Mouse (Mus musculus) embryo, embryonic 10.5 days (tissue): ENCODE measurements at regions not wholly inside any gene's neighbourhood (a gene's known extent, or its start where the extent isn't known, plus 50 kb on each side); places are given as distances from the start of the nearest gene placed in this dataset.
"Not testable (repeated sequence)": the region's sequence is repeated elsewhere in the genome, so short reads cannot be mapped to it uniquely, and the experiment has no call there.

Experiments used
- DNase-seq: peaks from one replicate; pipeline ENCODE4 v3.0.0-alpha.2; 2015; ENCODE audit warnings: low spot score

DNA sequence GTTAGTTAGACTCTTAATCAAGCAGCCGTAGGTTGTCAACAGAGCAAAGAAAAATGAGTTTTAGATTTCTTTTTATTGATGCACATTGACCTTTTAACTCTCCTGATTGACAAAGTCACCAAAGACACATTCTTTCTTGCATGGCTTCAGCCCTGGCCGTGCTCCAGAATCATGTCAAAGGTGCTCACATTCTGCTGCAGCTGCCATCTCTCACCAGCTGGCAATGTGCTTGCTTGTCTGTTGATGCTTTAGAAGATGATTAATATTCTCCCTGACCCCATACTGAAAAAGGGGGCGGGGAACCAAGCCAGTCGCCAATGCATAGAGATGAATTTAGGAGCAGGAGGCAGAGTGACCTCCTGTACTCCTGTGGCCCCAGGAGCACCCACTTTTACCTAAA lies 510.1 kb downstream of the Hace1 start:
- peak; percentile 64 for DNase-seq

DNA sequence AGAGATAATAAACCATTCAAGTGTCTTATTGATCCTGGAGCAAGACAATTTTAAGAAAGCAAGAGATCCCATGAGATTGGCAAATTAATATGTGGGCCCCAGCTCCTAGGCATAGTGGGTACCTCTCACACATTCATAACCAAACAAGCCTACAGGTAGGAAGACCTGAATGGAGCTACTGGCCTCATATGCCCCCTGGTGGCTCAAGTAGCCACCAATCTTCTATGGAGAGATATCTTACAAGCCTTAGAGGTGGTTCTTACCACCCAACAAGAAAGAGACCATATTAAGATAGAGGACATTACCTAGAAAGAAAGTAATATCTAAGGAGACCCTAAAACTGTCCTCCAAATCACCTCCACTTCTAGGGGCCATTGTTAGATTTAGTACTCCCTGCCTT lies 523.2 kb downstream of the Hace1 start:
- DNase-seq = no peak

DNA sequence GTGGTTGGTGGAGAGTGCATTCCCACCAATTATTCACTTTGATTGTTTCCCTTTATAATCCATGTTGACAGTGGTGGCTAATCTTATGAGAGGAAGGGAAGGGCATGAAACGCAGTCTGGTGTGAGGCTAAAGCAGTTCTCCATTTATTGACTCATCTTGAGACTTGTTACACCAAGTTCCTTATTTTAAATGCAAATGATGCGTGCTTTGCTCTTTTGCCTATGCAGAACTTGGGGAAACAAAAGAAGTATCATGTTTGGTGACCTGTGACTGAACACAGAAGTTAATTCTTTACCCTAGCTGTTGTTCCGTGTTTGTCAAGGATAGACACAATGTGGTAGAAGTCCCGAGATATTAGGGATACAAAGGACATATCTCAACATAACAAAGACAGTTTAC lies 531.2 kb downstream of the Hace1 start:
- no peak for DNase-seq

DNA sequence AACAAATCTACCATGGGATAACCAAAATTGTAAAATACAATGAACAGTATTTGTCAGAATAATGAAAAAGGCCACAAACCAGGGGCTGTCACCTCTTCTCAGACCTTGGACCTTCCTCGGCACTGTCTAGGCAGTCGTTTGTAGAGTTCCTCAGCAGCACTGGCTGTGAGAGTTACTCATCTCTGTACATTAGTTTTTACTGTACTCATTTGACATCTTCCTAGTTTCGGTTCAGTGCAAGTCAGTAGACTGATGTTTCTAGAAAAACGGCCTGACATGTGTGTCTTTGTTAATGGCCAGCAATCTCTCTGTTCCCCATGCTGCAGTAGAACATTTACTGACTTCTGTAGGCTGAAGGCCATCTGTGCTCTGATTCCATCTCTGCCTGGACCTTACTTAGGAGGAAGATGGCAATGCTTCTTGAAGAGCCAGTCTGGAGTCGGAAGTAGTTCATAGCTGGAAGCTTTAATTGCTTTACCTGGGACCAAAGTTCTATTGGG lies 537.1 kb downstream of the Hace1 start:
- no peak for DNase-seq

DNA sequence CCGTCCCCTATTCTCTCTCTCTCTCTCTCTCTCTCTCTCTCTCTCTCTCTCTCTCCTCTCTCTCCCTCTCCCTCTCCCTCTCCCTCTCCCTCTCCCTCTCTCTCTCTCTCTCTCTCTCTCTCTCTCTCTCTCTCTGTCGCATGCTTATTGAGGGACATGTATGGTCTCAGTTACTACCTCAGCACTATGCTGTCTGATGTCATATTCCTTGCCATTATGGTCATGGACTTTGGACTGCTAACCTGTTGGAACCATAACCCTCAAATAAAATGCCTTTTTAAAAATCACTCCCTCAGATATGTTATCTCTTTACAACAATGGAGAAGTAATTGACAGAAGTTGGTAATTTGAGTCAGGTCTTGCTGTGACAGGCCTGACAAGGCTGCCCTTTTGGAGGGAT lies 544.8 kb downstream of the Hace1 start:
- not testable (repeated sequence) for DNase-seq

DNA sequence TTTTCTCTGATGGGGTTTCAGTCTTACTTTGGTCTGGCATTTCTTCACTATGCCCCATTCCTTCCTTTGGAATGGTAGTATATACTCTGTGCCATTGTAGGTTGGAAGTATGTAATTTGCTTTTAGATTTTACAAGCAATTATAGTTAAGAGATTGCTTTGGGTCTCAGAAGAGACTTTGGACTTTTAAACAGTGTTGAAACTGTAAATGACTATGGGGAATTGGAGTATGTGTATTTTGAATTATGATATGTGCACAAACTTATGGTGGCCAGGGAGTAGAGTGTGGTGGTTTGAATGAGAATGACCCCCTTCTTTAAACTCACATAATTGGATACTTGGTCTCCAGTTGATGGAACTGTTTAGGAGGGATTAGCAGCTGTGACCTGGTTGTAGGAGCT lies 546.2 kb downstream of the Hace1 start:
- no peak for DNase-seq

DNA sequence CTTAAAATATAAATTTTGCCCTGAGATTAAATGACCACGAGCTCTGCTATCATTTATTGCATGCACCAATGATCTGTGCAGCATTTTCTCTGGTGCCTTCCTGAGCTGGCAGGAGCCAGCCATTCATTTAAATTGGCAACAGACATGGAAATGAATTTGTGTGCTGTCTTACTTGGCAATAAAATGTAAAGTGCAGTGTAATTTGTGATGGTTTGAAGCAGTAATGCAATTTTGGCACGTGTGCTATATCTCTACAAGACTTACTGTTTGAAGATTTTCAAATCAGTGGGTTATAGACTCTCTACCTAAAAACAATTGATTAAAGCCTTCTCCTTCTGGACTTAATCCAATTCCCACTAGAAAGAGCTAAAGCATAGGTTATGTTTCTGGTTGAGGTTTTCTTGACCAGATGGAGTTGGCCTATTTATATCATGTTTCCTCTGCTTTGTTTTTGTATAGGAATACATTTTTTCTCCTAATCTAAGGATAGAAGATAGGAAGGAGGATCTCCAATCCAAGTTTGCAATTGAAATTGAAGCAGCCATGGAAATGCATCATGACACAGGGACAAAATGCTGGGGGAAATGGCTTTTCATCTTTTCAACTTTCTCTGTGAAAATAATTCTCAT lies 557.6 kb downstream of the Hace1 start:
- DNase-seq = no peak

- no peak for DNase-seq
Observed at GRCm38 (mm10) chr10:46174035-46174434, 596.4 kb downstream of the Hace1 start.

GRCm38 (mm10) chr10:46185763-46186458 lies 608.3 kb downstream of the Hace1 start:
- DNase-seq = no peak

- DNase-seq = no peak
Observed at GRCm38 (mm10) chr10:46194143-46194542, 616.5 kb downstream of the Hace1 start.

DNA sequence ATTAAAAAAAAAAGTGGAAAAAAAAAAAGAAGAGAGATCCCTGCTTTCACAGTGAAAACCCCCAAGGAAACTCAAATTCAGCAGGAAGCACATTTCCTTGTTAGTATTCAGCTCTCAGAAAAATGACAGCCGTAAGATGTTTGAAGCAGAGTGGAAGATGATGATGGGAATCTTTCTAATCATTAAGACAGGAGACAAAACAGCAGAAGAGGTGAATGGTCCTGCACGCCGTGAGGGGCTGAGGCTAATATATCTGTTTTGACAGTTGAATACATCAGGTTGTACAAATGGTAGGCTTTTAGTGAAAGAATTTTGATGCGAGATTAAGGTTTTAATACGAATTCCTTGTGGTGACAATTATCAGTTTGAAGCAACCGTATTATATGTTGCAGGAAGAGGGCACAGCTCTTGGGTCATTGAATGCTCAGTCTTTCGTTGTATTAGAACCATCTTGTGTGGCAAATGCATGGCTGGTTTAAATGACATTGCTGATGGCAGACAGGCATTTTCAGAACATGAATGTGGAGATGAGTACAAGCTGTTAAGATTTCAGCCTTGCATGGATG lies 649.3 kb downstream of the Hace1 start:
- DNase-seq = no peak

- DNase-seq = no peak
Observed at GRCm38 (mm10) chr10:46229608-46230007, 652.0 kb downstream of the Hace1 start.

- DNase-seq = peak; percentile 35
Observed at GRCm38 (mm10) chr10:46235581-46235980, 658.0 kb downstream of the Hace1 start.

DNA sequence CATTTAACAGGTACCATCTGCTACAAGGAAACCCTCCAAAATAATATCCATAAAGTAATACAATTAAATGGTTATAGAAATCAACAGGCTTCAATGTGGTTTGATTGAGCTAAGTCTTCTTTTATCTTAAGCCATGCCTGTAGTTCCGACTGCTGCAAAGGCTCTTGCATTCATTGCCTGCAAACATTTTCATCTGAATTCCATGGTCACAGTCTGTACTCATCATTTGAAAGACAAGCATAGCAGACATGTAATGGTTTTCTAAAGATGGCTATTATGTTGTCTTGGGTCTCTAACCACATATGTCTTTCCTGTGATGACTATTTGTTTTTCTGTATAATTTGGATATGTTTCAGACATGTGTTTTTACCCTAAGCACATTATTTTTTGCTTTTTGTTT lies 677.9 kb downstream of the Hace1 start:
- DNase-seq = no peak

GRCm38 (mm10) chr10:46269710-46270109 lies 692.1 kb downstream of the Hace1 start:
- no peak for DNase-seq

GRCm38 (mm10) chr10:46273846-46274245 lies 696.2 kb downstream of the Hace1 start:
- no peak for DNase-seq

DNA sequence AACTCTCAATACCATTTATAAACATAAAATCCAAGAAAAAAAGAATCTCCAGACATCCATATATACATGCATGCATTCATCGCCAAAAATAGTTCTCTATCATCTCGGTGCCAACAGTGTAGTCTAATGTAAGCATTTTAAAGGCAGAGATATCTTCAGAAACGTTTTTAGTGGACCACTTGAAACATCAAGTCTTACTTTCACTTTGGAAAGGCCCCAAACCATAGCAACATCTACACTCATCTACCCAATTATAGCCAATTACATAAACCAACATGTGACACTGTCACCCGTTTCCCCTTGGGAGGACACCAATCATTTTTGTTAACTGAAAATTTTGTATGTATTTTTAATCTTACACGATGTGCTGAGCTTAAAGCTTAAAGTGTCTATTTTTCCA lies 716.7 kb downstream of the Hace1 start:
- DNase-seq = no peak

DNA sequence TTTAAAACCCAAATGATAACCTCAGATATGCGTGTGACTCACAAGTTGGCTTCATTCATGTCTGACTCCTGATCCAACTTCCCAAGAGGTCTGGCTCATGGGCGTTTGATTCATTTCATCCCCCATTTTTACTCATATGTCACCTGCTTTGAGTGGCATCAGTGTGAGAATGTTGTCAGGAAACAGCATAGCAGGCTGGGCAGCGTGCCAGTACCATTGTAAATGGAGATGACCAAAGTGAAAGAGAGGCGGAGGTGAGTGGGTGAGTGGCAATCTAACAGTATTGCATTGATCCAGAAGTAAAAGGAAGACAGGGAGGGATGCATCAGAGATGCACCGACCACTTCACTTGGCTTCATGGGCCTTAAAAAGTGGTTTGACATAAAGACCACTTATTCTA lies 720.7 kb downstream of the Hace1 start:
- no peak for DNase-seq

GRCm38 (mm10) chr10:46299521-46299920 lies 721.9 kb downstream of the Hace1 start:
- peak; percentile 1 for DNase-seq

DNA sequence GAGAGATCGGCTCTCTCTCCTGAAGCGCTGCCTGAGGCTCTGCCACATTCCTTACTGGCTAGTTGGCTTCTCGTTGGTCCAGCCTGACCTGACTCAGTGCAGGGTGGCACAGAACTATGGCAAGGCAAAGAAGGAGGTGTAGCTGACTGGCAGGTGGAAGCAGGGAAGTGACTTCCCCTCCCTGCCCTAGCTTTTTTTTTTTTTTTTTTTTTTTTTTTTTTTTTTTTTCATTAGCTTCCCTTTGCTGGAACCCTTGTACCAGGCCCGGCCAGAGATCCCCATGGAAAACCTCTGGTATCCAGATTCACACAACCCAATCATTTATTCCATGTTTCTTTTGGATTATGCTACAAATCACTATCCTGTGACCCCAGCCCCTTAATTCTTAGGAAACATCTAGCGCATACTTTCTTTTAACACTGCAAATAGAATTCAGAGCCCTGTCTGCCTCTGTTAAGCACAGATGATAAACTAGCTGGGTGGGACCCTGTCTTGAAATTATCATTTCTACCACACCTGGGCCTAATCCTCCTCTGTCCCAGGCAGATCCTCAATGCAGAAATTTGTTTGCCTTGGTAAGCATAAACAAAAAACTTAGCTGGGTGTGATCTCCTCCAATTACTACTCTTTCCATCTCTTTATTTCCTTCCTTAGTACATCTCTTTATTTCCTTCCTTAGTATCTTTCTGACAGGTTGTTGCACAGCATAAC lies 742.9 kb downstream of the Hace1 start:
- no peak for DNase-seq

- DNase-seq = no peak
Observed at GRCm38 (mm10) chr10:46321040-46321439, 743.4 kb downstream of the Hace1 start.

GRCm38 (mm10) chr10:46329052-46329451 lies 751.4 kb downstream of the Hace1 start:
- DNase-seq = no peak
